Mouse (Mus musculus) liver, adult 2 months (tissue): ENCODE measurements around the gene Adap2.

ENCODE experiments used
- CTCF ChIP-seq: fragments of 200-500 bp; IDR thresholded peaks from 2 replicates; pipeline ENCODE4 v1.5.1; 2011; ENCODE audit warnings: low read depth, low read length, control low read depth
- POLR2A ChIP-seq: fragments of 200-500 bp; IDR thresholded peaks from 2 replicates; pipeline ENCODE4 v1.6.1; 2011; ENCODE audit warnings: low read length, control low read depth; ENCODE audit not compliant: insufficient read depth; ENCODE audit errors: extremely low read depth

DNA sequence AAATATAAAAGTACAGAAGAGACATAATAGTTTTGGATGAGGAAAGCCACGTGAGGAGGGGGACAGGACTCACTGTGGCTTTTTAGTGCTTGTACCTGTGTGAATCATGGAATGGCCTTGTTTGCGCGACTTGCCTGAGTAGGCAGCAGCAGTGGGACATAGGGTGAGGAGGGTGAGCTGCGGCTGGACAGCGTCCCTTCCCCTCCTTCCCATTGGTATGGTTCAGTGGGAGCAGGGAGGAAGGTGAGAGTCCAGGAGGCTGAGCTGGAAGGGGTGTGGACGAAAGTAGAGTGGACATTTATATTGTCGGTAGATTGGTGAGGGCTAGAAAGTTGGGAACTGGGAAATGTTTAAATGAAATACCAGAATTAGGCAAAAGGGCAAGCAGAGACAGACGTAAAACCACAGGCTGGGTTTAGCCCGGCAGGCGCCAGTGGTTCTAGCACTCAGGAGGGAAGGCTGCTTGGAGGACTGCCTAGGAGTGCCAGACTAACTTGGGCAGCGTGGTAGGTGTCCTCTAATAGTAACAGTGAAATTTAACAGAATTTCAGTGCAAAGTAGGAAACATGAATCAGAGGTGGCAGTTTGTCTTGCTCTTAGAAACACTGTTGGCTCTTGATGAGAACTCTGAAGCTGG is 64.9 kb downstream of the Adap2 start:
- TF ChIP-seq POLR2A = no peak
- TF ChIP-seq CTCF = no peak
